Mouse (Mus musculus) gastrocnemius, postnatal 25 days (tissue): ENCODE measurements around the gene Mettl8. TPM values are rescaled to one million over a fixed set of nuclear protein-coding genes. Genes with fewer than 3 reads are reported as not detected.

ENCODE experiments used
- DNase-seq: peaks from one replicate; pipeline ENCODE4 v3.0.0; 2022
- total RNA-seq, 2 experiments: library from RNA; stranded (reverse); gene quantifications; 1 replicate in 1 of 2; 2 replicates in 1 of 2; pipeline ENCODE4 v1.2.3; 2021

The Mettl8 gene
- total RNA-seq, 2 experiments from 2014 or later, result 5.8 to 6.1 TPM

DNA sequence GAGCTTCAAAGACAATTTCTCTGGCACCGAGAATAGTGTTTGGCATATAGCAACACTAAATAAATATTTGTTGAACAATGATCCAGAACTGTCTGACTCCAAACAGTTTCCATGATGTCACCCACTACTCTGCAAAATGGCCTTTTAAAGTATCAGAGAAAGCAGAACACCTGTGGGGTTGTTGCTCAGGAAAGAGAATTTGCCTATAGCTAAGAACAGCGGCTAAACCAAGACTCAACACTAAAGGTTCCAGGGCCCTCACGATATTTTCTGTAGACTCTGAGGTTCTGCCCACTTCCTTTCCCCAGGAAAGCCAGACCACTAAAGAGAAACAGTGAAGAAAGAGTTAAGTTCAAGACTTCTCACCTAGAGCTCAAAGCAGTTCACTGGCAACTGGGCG is 122.4 kb downstream of the Mettl8 start:
- DNase-seq, result no peak

DNA sequence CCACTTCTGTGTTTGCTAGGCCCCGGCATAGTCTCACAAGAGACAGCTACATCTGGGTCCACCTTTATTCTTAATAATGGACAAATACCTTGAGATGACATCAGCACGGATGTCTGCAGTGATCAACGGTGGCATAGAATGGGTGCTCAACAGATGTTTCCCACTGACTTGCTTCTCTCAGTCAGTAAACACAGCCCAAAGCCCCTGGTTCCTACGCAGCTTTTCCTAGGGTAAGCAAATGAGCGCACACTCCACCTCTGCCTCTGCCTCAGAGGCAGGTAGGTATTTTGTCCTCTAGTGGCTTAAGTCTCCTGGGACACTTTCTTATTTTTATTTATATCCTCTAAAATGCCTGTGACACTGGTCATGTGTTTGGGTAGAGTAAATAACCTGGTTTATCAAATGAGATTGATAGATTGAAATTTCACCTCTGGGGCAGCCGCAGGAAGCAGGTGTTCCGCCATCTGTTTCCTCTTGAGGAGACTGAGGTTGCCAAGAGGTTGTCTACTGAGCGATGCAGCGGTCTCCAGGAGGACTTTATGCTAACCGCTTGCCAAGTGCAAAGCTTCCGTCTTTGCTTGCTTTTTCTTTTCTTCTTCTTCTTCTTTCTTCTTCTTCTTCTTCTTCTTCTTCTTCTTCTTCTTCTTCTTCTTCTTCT is 124.6 kb downstream of the Mettl8 start:
- no peak for DNase-seq

GRCm38 (mm10) chr2:70929714-70930113 is 125.7 kb downstream of the Mettl8 start:
- DNase-seq, result no peak

DNA sequence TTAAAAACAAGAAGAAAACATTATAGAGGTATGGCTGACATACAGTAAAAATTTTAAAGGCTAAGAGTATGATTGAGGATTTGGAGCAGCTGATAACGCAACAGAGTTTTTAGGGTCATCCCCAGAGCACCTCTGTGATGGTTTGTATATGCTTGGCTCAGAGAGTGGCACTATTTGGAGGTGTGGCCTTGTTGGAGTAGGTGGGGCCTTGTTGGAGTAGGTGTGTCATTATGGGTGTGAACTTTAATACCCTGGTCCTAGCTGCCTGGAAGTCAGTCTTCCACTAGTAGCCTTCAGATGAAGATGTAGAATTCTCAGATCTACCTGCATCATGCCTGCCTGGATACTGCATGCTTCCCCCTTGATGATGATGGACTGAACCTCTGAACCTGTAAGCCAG is 131.3 kb downstream of the Mettl8 start:
- no peak for DNase-seq

DNA sequence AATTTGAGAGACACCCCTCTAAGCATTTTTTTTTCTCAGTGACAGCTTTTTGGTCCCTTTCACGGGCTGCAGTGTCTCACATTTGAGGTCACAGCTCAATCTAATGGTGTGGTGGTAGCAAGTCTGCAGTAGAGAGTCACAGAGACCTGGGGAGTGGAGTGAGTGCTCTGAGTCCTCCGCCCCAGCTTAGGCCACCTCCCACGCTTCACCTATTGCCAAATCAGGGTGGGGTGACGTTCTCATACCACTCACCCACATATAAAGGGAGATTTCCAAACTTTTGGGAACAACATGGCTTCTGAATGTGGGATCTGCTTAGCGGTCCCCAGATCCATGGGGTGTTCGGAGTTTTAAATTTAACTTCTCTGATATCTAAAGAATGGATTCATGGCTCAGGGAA is 132.6 kb downstream of the Mettl8 start:
- no peak for DNase-seq

DNA sequence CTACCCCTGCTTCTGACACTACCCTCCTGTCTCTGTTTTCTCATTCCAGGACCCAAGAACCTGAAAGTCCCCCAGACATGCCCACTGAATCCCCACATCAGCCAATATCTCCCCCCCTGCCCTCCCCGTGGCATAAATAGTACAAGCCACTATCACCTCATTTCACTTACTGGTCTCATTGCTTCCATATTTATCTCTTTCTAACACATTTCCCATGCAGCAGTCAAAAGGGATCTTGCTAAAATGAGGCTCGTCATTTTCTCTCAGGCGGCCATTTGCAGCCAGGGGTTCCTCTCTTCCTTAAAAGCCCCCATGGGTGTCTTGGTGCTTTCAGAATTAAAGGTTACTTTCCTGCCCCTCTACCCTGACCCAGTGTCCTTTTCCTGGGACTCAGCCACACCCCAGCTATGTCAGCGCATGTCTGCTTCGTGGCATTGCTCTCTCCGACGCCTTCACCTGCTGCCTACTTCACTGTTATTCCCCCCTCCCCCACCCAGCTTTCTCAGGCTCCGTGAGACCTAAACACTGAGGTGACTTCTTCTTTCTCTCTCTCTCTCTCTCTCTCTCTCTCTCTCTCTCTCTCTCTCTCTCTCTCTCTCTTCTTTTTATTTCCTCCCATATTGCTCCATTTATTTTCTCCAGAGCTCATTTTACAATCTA is 134.3 kb downstream of the Mettl8 start:
- DNase-seq, result no peak

- DNase-seq, result no peak
These were observed 135.4 kb downstream of the Mettl8 start for GRCm38 (mm10) chr2:70919913-70920522.

- DNase-seq, result no peak
These were observed 136.9 kb downstream of the Mettl8 start for GRCm38 (mm10) chr2:70918516-70918915.

Other genes starting within 250 kb of the Mettl8 start
- gene Tlk1, start 229.9 kb downstream of the Mettl8 start, total RNA-seq, result 10 to 100 TPM; 28.1 to 34.8 TPM
- gene Dcaf17, start 255 bp downstream of the Mettl8 start, total RNA-seq, result 1 to 10 TPM; 4.5 to 5.3 TPM
- gene Cybrd1, start 62.3 kb upstream of the Mettl8 start, total RNA-seq, result under 1 TPM; 0.35 to 0.49 TPM
- 10 to 100 TPM; 39.0 to 39.1 TPM for gene Dync1i2, start 156.1 kb upstream of the Mettl8 start, total RNA-seq